Mouse (Mus musculus): ENCODE data around the gene Clec9a. TPM values are rescaled to one million over a fixed set of nuclear protein-coding genes. Genes with fewer than 3 reads are reported as not detected.

Clec9a gene
- polyA plus RNA-seq, 1 experiment from 2014 or later = 0.25 TPM

Other genes starting within 250 kb of the Clec9a start
- 0.58 and 0.59 TPM in 2 replicates for gene Clec2d, start 228.2 kb upstream of the Clec9a start, polyA plus RNA-seq (2015; fragmentation: Nextera tagmentation; extraction: Ambion mirVana)
- gene Cd69, start 133.4 kb upstream of the Clec9a start, polyA plus RNA-seq (2015; fragmentation: Nextera tagmentation; extraction: Ambion mirVana) = 0.93 and 1.2 TPM in 2 replicates
- gene 4922502D21Rik, start 77.1 kb upstream of the Clec9a start, polyA plus RNA-seq (2015; fragmentation: Nextera tagmentation; extraction: Ambion mirVana) = not detected in 2 replicates
- 13.6 and 14.5 TPM in 2 replicates for gene Clec12a, start 66.2 kb upstream of the Clec9a start, polyA plus RNA-seq (2015; fragmentation: Nextera tagmentation; extraction: Ambion mirVana)
- 0.06 and 0.08 TPM in 2 replicates for gene Clec12b, start 23.0 kb upstream of the Clec9a start, polyA plus RNA-seq (2015; fragmentation: Nextera tagmentation; extraction: Ambion mirVana)
- gene Clec1b, start 11.6 kb upstream of the Clec9a start, polyA plus RNA-seq (2015; fragmentation: Nextera tagmentation; extraction: Ambion mirVana) = 23.6 and 27.2 TPM in 2 replicates
- gene Clec1a, start 43.1 kb downstream of the Clec9a start, polyA plus RNA-seq (2015; fragmentation: Nextera tagmentation; extraction: Ambion mirVana) = 0.40 and 0.41 TPM in 2 replicates
- gene Olr1, start 98.3 kb downstream of the Clec9a start, polyA plus RNA-seq (2015; fragmentation: Nextera tagmentation; extraction: Ambion mirVana) = 1.2 and 1.3 TPM in 2 replicates
- 0.02 TPM in 1 of 2 replicates, not detected in the other for gene Tmem52b, start 103.7 kb downstream of the Clec9a start, polyA plus RNA-seq (2015; fragmentation: Nextera tagmentation; extraction: Ambion mirVana)
- 26.3 and 27.7 TPM in 2 replicates for gene Gabarapl1, start 124.3 kb downstream of the Clec9a start, polyA plus RNA-seq (2015; fragmentation: Nextera tagmentation; extraction: Ambion mirVana)
- 0.07 TPM in 1 of 2 replicates, not detected in the other for gene Klre1, start 169.0 kb downstream of the Clec9a start, polyA plus RNA-seq (2015; fragmentation: Nextera tagmentation; extraction: Ambion mirVana)
- 0.70 and 0.76 TPM in 2 replicates for gene Klrd1, start 182.9 kb downstream of the Clec9a start, polyA plus RNA-seq (2015; fragmentation: Nextera tagmentation; extraction: Ambion mirVana)
- gene Klrk1, start 215.0 kb downstream of the Clec9a start, polyA plus RNA-seq (2015; fragmentation: Nextera tagmentation; extraction: Ambion mirVana) = 0.54 and 0.93 TPM in 2 replicates
- not detected in 2 replicates for gene Klrc3, start 234.5 kb downstream of the Clec9a start, polyA plus RNA-seq (2015; fragmentation: Nextera tagmentation; extraction: Ambion mirVana)